Mouse (Mus musculus) heart, postnatal 14 days (tissue): ENCODE data around the gene Tmem200a. TPM values are rescaled to one million over a fixed set of nuclear protein-coding genes. Genes with fewer than 3 reads are reported as not detected.
A peak's percentile ranks its signal among the peaks of the same experiment; 100 is the strongest.

Experiments
- DNase-seq, 2 experiments: peaks; one replicate each; pipeline ENCODE4 v3.0.0; 2021 to 2022
- intact Hi-C: fragments of 180-260 bp; cut with DNase I; formaldehyde crosslinking; loops from one replicate; pipeline ENCODE4 v1.15.1; 2025
- long read RNA-seq, 2 experiments: library from polyadenylated mRNA; stranded (forward); transcript quantifications; one replicate each; pipeline ENCODE4 v2.0.0; 2021
- total RNA-seq, 2 experiments: library from RNA; stranded (reverse); gene quantifications; 2 replicates each; pipeline ENCODE4 v1.2.3; 2021

Gene Tmem200a
- under 1 TPM; 0.10 to 0.20 TPM for total RNA-seq
- long read RNA-seq, experiment 1: 0 reads
- long read RNA-seq, experiment 2: 0 reads

DNA sequence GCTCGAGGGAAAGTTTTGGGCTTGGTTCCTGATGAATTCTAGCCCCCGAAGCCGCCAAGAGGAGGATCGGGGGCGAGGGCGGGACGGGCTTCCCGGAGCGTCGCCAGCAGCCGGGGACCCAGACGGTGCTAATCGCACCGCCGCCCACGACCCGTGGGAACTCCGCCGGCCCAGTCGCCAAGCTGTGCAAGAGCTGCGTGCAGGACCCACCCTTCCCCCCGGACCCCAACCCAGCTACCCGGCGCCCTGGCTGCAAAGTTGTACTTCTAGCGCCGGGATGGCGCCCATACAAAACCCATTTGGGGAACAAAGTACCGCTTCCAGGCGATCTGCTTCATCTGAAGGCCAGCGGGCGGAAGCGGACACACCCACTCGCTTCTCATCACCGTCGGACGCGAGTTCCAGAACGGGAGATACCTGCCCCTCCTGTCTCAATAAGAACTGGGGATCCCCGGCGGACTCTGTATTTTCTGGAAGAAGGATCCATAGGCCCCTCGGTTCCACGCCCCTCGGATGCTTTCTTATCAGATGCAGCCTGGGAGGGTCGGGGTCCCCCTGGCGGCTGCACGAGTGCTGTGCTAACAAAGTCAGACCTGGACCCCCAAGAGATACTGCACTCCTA is at the start of gene Tmem200a:
Gene Tmem200a, minus strand, starts transcription at position 532 of the 622 bp plus-strand sequence.
- DNase-seq: peak; percentile 16 to 35
- intact Hi-C loops: loop anchor here (5.0 kb wide), 1 partner anchor 396 kb away; no protein-coding TSS in a partner anchor

DNA sequence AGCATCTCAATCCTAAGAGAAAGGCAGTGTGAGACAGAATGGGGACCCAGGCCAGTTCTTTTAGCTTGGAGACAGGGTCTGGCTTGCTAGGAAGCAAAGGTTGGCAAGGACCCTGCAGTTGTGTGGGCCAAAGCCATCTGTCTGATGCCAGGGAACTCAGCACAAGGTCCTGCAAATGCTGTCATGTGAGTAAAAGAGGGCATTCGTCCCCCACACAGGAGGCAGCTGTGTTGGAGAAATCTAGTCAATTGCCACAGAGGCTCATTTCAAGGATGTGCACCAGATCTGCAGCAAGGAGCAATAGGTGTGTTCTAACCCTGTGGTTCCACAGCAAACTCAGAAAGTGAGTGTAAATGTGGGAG is 41.0 kb upstream of the Tmem200a start:
- no peak for DNase-seq
- intact Hi-C loops: no loop called here

DNA sequence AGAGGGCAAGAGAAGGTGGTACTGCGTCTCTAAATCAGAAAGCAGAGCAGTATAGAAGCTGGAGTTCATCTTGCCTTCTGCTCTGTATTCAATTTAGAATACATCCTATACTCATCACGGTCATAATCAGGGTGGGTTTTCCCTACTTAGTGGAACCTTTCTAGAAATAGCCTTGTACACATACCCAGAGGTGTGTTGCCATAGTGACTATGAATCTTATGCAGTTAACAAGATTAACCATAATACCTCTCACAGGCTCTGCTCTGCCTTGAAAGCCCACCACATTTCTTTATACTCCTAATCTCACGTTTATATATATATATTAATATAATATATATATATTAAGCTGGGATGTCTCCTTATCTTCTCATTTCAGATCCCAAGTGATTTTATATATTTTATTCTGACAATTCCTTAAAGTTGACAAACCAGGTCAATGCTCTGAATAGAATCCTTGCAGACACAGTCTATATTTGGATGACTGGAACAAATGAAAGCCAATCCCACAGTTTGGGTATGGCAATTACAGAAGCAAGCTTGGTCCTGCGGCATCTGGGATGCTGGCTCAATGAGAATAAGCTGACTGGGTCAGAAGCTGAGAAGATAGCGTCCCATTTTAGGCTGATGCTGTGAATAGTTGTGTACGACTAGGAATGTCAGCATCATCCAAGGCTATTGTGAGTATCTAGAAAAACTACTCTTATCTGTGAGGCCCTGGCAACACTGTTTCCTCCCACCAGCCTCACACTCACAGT is 40.4 kb upstream of the Tmem200a start:
- intact Hi-C loops: no loop called here
- DNase-seq: no peak

DNA sequence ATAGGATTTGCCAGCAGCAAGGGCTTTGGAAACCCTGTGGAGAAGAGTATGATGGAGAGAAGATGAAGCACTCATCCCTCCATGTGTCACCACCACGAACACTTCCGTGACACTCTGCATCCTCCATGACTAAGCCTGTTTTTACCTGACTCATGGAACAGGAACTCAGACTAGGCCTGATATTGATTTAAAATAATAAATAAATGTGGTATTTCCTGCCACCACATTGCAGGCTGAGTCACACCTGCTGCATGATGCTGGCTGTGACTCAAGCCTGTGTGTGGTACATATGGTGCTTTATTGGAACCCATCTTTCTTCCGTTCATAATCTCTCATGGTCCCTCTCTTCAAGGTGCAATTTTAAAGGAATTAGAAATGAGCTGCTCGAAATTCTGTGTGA is 35.6 kb upstream of the Tmem200a start:
- intact Hi-C loops: no loop called here
- no peak for DNase-seq

DNA sequence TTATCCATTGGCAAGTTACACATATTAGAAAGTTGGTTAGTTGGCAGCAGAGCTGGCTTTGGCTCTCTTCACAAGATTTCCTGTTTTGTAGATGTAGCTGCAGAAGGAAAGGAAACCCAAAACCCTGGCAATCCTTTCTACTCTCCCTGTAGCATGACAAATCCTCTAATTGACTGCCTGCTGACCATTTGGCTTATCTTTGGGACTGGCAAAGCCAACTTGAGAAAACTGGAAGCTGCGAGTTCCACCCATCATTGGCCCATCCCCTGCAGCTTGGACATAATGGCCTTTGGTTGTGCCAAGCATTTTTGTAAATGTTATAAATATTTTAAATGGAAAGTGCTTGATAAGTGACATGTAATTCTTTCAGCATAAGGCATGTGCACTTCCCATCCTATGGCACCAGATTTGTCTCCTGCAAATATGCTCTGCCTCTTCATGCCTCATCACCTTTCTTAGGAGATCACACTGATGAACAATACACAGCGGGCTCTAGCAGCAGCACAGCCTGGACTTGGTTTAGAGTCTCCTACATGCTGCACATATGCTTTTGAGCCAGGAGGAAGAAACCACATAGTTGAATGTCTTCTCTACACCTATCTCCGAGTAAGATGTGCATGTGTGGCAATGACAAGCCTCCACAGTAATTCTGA is 24.6 kb upstream of the Tmem200a start:
- no peak for DNase-seq
- intact Hi-C loops: no loop called here

DNA sequence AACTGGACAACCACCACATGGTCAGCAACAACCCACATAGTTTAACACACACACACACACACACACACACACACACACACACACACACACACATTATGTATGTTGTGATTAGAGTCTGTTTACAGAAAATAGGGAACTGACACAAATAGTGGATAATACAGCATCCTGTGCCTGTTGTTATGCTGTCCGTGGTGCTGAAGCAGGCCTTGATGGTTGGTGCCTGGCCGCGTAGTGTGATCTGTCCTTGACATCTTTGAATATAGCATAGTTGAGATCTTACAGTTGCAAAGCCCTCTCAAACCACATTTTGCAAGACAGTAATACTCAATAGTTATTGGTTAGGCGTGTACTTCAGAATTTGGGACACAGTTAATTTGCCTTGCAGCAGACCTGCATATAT is 3.2 kb upstream of the Tmem200a start:
- intact Hi-C loops: no loop called here
- DNase-seq: peak in 1 of 2 experiments; percentile 3

DNA sequence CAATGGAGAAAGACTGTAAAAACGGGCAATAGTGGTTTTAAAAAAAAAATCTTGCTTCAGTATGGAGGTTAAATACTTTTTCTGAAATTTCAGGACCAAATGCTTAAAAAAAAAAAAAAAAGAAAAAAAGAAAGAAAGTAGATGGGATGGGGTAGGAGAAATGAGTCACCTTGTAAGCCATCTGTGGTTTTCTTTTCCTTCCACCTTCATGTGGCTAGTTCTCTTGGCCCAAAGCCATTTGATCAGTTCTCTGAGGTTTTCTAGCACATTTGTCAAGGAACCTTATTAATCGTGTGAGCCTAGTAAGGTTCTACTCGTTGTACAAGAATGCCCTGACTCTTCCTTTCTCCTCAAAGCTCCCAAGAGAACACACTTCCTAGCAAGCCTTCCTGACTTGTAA is 826 bp upstream of the Tmem200a start:
- no peak for DNase-seq
- intact Hi-C loops: loop anchor here (5.0 kb wide), 1 partner anchor 397 kb away; no protein-coding TSS in a partner anchor

DNA sequence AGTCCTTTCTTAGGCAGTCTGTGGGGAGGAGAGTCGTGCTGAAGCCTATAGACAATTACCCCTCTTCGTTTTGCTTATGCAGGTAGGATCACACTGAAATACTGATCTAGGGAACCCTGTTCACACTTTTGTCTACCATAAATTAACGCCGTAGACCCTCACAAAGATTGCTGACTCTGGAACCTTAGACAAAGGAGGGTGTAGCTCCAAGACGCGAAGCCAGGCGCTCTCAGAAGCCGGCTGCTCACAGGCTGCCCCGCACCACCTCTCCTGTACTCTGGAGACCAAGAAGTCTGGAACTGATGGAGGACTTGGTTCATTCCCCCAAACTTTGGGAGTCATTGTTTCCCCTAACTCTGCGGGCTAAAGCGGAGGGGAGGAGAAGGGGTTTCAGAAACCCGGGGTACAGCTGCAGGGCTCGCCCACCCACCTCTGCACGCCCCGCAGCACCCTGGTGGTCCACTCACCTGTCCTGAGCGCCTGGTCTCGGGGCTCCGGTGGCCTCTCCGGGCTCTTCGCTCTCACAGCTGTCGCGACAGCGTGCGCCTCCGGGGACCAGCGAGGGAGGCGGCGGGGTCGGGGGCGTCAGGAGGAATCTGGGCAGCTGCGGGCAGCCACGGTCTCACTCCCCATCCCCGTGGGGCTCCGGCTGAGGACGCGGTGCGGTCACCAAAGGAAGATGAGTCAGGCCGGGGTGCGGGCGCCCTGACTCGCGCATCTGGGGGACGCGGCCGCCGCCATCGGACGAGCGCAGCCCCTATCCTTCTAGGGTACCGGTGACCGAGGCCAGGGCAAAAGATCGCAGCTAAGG is 976 bp downstream of the Tmem200a start, which contains the start of gene Gm9767:
Gene Gm9767, plus strand, starts transcription at position 585 of the 811 bp plus-strand sequence.
- intact Hi-C loops: loop anchor here (5.0 kb wide), 1 partner anchor 396 kb away; no protein-coding TSS in a partner anchor
- peak in 1 of 2 experiments; percentile 4 for DNase-seq

DNA sequence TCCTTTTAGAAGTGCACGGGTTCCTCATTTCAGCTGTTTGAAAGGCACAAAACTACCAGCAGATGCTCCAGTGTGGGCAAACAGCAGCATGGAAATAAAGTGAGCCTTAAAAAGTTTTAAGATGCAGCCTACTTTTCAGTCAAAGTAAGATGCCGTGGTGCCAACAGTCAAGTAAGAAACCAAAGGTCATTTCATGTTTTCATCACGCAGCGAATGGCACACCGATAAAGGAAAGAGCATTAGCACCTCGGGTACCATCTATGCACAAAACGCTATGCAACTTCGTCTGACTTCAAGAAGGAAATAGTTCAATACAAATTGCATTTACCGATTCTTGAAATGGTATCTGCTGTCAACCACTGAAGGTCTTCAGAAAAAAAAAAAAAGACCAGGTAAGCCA is 1.9 kb downstream of the Tmem200a start:
- no peak for DNase-seq
- intact Hi-C loops: loop anchor here (5.0 kb wide), 1 partner anchor 395 kb away; no protein-coding TSS in a partner anchor

DNA sequence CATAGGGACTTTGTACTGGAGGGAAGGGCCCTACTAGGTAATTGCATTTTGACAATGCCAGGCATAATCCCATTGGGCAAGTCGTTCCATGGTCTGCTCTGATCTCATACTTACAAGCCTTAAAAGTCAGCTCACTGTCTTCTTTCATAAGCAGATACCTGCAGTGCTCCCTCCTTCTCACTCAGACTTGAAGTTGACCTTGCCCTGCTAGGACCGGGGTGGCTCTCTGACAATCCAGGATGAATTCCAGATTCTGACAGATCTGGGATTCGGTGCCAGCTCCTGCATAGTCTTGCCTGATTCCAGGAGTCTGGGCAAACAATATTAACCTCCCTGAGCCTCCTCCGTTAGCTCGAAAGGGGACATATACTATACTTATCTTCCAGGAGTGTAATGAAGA is 6.9 kb downstream of the Tmem200a start:
- intact Hi-C loops: no loop called here

DNA sequence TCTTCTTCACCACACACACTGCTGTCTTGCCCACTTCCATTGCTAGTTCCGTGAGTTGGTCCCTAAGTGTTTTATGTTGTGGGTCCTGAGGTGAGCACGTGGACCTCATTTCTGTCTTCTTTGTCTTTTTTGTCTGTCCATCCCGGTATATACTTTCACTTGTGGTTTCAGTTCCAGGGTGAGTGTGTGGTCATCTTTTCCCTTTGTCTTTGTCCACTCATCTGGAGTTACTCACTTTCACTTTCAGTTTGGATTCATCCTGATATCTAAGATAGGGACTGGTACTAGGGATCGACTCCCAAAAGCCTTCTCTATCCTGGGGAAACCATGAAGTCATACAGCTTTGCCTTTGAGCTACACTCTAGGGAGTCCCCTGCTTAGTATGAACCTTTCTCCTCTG is 15.8 kb downstream of the Tmem200a start:
- intact Hi-C loops: no loop called here

More for the DNA sequence above, 6.9 kb downstream of the Tmem200a start:
- no peak for DNase-seq

DNA sequence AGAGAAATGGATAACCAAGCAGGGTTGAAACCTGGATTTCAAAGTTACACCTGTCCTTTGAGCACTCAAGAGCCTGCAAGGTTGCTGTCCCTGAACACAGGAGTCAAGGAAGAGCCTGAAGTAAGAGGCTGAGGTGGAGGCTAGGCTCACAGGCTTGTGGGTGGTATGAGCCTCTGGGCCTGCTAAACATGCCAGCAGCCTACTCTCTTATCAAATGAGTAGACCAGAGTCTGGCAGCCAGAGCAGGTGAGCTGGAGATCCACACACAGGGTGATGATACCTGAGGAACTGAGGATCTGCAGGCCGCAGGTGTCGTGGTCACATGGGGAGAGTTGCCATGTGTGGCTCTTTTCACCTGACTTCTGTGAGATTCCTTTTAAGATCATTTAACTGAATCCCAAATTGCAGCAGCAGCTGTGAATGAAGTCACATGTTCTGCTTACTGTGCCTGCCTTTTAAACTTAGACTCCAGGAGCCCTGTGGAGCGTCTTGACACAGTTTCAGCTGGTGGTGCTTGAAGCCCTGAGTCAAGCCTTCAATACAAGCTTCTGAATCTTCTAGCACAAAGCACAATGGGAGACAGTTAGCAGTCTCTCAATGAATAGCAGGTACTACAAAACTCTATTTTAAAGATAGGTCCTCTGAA is 19.1 kb downstream of the Tmem200a start:
- DNase-seq: no peak
- intact Hi-C loops: no loop called here

More for the DNA sequence above, 15.8 kb downstream of the Tmem200a start:
- DNase-seq: no peak

DNA sequence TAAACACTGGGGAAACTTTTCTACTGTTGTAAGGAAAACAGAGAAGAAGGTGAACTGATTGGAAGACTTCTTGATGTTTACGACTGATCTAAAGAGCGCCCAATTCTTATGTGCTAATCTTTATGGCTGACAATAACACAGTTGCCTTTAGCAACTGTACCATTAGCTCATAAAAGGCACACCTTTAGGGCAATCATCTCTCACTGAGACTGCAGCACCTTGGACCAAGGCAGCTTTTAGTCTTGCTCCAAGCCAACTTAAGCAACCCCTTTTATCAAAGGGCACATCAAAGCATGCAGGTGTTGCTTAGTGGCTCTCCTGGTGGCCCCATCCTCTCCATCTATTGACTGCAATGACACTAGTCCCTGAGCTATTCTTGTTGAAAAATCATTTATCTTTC is 27.7 kb downstream of the Tmem200a start:
- intact Hi-C loops: no loop called here
- no peak for DNase-seq

DNA sequence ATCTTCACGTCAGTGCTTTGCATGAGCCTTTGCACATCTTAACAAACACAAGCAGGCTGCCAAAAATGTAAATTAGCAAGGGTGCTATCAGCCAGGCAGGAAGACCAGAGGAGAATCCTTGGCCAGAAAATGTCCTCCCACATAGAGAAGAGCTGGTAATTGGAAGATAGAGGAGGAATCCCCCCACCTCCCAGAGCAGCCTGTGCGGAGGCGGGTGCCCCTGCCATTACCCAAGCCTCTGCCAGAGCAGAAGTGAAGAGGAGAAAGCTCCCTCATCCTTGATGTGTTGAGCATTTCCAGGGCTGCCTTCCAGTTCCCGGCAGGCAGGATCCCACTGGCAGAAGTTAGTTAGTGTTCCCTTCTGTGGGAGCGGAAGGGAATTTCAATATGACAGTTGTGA is 43.9 kb downstream of the Tmem200a start:
- intact Hi-C loops: no loop called here
- peak in 1 of 2 experiments; percentile 1 for DNase-seq

DNA sequence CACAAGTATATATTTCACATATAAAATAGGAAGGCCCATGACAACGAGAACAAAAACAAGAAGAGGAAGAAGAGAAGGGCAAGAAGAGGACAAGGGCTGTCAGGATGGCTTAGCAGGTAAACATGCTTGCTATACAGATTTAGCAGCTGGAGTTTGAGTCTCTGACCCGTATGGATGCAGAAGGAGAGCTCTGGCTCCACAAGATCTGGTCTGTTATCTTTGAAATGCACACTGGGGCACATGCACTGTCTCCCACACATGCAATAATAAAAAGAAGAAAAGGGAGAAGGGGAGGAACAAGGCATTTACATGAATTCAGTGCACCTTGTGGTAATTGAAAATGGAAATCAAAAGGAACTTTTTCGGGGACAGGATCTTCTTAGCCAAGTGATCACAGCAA is 60.1 kb downstream of the Tmem200a start:
- intact Hi-C loops: no loop called here
- no peak for DNase-seq

DNA sequence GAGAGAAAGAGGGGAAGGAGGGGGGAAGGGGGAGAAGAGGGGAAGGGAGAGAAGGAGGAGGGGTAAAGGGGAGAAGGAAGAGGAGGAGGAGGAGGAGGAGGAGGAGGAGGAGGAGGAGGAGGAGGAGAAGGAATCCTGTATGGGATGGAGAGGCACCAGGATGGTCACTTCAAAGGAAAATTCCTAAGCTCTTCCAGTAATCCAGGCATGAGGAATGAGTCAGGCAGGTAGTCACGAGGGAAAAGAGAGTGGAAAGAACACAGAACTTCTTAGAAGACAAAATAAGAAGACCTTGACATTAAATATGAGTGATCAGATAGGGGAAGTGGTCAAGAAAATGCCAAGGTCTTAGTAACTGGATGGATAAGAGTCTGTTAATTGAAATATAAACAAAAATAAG is 64.6 kb downstream of the Tmem200a start:
- intact Hi-C loops: no loop called here

DNA sequence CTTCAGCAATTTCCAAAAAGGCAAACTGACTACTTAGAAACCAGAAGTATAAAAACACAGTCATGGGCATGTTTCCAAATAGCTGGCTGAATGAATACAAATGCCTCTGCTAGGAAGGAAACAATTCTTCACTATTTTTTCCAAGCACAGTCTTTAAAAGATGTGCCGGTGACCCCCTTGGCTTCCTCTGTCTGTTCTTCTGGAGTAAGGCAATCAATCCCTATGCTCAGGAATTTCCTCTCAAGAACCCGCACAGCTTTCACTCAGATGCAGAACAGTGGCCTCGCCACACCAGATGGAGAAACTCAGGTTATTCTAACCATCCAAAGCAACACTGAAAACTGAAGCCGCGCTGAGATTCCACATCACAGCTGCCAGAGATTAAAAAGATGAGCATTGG is 69.9 kb downstream of the Tmem200a start:
- intact Hi-C loops: no loop called here
- DNase-seq: no peak

More for the DNA sequence above, 64.6 kb downstream of the Tmem200a start:
- DNase-seq: no peak

DNA sequence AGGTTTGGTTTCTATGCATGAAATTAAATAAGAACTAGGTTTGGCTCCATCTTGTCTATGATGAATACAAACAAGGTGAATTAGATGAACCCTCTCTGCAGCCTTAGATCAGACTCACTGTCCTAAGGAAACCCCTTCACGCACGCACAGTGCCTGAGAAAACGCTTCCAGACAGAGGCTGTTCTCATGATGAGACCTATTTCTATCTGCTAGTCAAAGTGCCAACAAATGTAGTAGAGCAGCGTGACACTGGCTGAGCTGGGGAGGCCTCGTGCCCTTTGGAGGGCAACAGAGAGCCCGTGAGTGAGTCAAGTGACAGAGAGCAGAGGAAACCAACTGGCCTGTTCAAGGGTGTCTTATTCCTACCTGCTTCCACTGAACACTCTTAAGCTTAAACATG is 73.4 kb downstream of the Tmem200a start:
- intact Hi-C loops: no loop called here
- DNase-seq: no peak

DNA sequence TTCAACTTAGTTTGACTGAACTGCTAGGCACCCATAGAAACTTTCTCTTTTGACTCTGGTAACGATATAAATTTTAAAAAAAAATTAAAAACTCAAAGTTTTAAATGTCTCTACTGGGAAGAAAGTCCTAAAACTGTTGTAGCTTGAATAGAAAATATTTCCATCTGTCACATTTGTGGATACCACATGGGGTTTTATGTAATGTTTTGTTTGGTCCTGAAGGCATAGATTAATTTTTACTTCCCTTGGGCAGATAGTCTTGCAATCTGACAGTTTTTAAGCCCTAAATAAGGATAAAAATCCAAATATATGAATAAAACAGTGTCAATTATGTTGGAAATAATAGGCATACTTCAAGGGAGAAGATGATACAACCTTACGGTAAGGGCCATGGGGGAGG is 78.0 kb downstream of the Tmem200a start:
- intact Hi-C loops: no loop called here
- DNase-seq: no peak
